In the genomic region with DNA sequence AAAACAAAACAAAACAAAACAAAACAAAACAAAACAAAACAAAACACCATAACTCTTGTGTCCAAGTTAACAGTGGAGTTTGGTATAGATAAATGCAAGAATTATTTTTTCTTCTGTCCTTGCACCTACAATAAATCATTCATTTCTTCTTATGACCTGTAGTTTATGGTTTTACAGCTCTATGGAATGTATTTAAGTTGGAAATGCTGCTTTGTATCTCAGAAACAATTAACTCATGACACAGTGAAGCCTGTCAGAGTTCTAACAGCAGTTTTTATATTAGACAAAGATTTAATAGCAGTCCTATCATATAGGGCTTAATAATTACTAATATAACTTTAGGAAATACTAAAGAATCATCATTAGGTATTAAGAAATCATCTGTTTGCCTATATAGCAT, we compare ENCODE assay signal across 25 mouse cellular contexts. TPM values are rescaled to one million over a fixed set of nuclear protein-coding genes. Genes with fewer than 3 reads are reported as not detected.
"Had no signal": no experiment of that assay in that cellular context is flagged by ENCODE, and none has a peak within 500 bp of the region (broad histone marks: within the 10 kb centered on the region; RNA-seq: fewer than 3 reads in every experiment).

No protein-coding gene starts in this region.

- DNase-seq: retina, postnatal 1 day; right cerebral cortex, adult 18-20 months; right cerebral cortex, postnatal 14 days; right cerebral cortex, postnatal 25 days; right cerebral cortex, postnatal 4 days; spleen, adult 18-20 months; thymus, adult 18-20 months; thymus, adult 2 months; thymus, postnatal 14 days; thymus, postnatal 25 days; thymus, postnatal 36 days; thymus, postnatal 4 days had no signal

- H3K4me2 ChIP-seq: neural tube, embryonic 13.5 days; neural tube, embryonic 15.5 days; stomach, embryonic 15.5 days had no signal

- H3K4me3 ChIP-seq: neural tube, embryonic 13.5 days; neural tube, embryonic 15.5 days; stomach, embryonic 15.5 days had no signal

- H3K4me1 ChIP-seq: neural tube, embryonic 13.5 days; neural tube, embryonic 15.5 days; stomach, embryonic 15.5 days had no signal

- H3K36me3 ChIP-seq: neural tube, embryonic 13.5 days; neural tube, embryonic 15.5 days; stomach, embryonic 15.5 days had no signal

- H3K9ac ChIP-seq: neural tube, embryonic 13.5 days; neural tube, embryonic 15.5 days; stomach, embryonic 15.5 days had no signal

- H3K27me3 ChIP-seq: neural tube, embryonic 13.5 days; neural tube, embryonic 15.5 days; stomach, embryonic 15.5 days had no signal

- H3K9me3 ChIP-seq: neural tube, embryonic 15.5 days had no signal

- H3K27ac ChIP-seq: neural tube, embryonic 13.5 days; neural tube, embryonic 15.5 days; stomach, embryonic 15.5 days; stomach, postnatal 0 days had no signal

RNA-seq across cellular contexts. Expression of gene Gm10770, which starts 5.6 kb away (rescaled TPM):
- total RNA-seq: neutrophil, adult 5-6 weeks had no signal
- polyA plus RNA-seq: neural tube, embryonic 13.5 days; neural tube, embryonic 14.5 days; neural tube, embryonic 15.5 days; small intestine, adult 2 months; spleen, adult 2 months; stomach, embryonic 14.5 days; stomach, embryonic 15.5 days; stomach, embryonic 16.5 days; stomach, postnatal 0 days; testis, adult 2 months; thymus, adult 2 months; thymus, postnatal 0 days; urinary bladder, adult 2 months had no signal

RNA-seq across cellular contexts. Expression of gene Gm14139, which starts 7.7 kb away (rescaled TPM):
- polyA plus RNA-seq: neural tube, embryonic 13.5 days; neural tube, embryonic 14.5 days; neural tube, embryonic 15.5 days; small intestine, adult 2 months; spleen, adult 2 months; stomach, embryonic 14.5 days; stomach, embryonic 16.5 days; thymus, adult 2 months; urinary bladder, adult 2 months had no signal
